Mouse (Mus musculus) bone marrow, adult 2 months (tissue): ENCODE data around the gene Nr3c2.

Source experiments
- CTCF ChIP-seq: fragments of 200-500 bp; IDR thresholded peaks from 2 replicates; pipeline ENCODE4 v1.5.1; 2011; ENCODE audit warnings: low read length, control low read depth; ENCODE audit not compliant: control insufficient read depth, insufficient read depth
- POLR2A ChIP-seq: fragments of 200-500 bp; IDR thresholded peaks from 2 replicates; pipeline ENCODE4 v1.6.1; 2011; ENCODE audit warnings: low read depth, mild to moderate bottlenecking, control low read depth, low read length, borderline replicate concordance; ENCODE audit not compliant: control insufficient read depth

GRCm38 (mm10) chr8:77175471-77175870 lies 276.2 kb downstream of the Nr3c2 start:
- TF ChIP-seq CTCF (no peak), POLR2A (no peak)
